Mouse (Mus musculus): ENCODE data around the gene Lyrm4. TPM values are rescaled to one million over a fixed set of nuclear protein-coding genes. Genes with fewer than 3 reads are reported as not detected.

Lyrm4 gene
- polyA plus RNA-seq, 1 experiment: 16.8 TPM

DNA sequence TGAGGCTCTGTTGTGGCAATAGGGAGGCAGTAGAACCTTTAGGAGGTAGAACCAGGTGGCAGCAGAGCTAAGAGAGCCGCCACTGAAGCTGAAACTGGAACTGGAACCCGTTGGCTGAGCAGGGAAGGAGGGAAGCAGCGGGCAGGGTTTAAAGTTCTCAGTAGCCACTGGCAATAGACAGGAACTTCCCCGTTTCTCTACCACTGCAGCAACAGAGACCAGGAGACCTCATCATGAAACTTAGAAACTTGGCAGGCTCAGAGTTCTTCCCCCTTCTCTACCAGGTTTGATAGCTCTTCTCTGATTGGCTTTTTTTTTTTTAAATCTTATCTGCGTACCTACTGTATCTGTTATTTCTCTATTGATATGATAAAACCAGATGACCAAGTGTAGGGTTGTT lies 176.4 kb downstream of the Lyrm4 start:
- no peak for DNase-seq (ENCODE audit: extremely low spot score in 1 of 2, low spot score in 1 of 2)

DNA sequence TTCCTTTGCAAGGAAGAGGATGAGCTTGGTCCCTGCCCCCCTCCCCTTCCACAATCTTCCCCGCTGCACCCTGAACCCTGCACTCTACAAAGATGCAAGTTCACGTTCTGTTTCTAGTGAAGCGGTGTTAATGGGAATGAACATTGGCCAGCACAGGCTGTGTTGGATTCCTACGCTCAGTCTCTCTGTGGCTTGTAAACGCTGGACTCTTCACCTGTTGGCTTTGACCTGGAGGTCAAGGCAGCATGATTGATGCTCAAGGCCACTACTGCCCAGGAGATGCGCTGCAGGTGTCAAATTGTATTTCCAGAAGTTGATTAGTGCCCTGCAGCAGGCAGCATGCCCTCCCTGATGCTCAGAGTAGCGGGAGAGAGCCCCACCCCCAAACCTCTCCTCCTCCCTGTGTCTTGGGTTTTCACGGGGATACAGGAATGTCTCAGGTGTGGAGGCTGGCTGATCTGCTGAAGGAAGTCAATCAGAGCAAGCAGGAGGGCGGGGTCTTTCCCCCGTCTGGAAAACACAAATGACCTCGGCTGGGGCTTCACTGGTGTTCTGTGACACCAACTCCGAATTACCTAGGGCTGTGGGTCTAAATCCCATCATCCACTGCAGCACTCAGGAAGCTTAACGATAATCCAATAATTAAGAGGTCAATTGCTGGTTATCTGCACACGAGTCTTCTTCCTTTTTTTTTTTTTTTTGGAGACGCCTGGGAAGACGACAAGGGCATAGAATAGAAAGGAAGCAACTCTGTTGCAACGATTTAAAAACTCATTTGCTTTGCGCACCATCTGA lies 177.3 kb downstream of the Lyrm4 start:
- DNase-seq (ENCODE audit: extremely low spot score in 1 of 2, low spot score in 1 of 2): no peak

DNA sequence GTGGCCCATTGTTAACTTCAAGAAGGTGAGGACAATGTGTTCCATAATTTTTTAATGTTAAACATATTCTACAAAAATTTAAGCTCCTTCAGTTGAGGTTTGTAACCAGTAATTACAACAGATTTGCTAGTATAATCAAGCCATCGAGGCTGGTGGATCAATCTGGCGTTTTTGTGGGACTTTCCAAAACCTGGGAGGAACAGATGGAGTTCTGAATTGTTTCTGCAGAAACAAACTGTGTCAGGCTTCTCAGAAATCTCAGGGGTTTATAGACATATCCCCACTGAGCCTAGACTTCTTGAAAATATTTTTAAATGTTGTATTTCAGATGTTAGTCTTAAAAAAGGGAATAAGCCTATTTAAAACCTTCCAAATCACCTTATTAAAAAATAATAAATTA lies 179.3 kb downstream of the Lyrm4 start:
- peak in 1 of 2 experiments; percentile 29 for DNase-seq (ENCODE audit: extremely low spot score in 1 of 2, low spot score in 1 of 2)

Other genes with a start within 250 kb of the Lyrm4 start
- gene Rpp40, start 211.2 kb downstream of the Lyrm4 start, polyA plus RNA-seq (2012; rRNA removed): 3.8 and 4.1 TPM in 2 replicates
- gene Ppp1r3g, start 158.7 kb downstream of the Lyrm4 start, polyA plus RNA-seq (2012; rRNA removed): 7.6 and 8.0 TPM in 2 replicates
- 28.2 and 33.0 TPM in 2 replicates for gene Fars2, start 114 bp downstream of the Lyrm4 start, polyA plus RNA-seq (2012; rRNA removed)